Mouse (Mus musculus) erythroid progenitor cell, adult 5-6 weeks (primary cell): ENCODE results near the gene Ddx39. TPM values are rescaled to one million over a fixed set of nuclear protein-coding genes. Genes with fewer than 3 reads are reported as not detected.
A peak's percentile ranks its signal among the peaks of the same experiment; 100 is the strongest.

Experiments used
- ATAC-seq: replicated peaks from 2 replicates; pipeline ENCODE4 v1.8.0; 2016; ENCODE audit warnings: moderate number of reproducible peaks, mild to moderate bottlenecking, moderate TSS enrichment, inconsistent platforms; ENCODE audit not compliant: poor library complexity, low FRiP score, severe bottlenecking
- total RNA-seq, 2 experiments: library from RNA; stranded (forward) in 1 of 2; stranded (reverse) in 1 of 2; fragments of 150-400 nt in 1 of 2; fragments of 186-747, 209-891 nt in 1 of 2; gene quantifications; 2 replicates each; pipeline versions ENCODE4 v1.2.3 to v1.2.4; 2015 to 2017; ENCODE audit warnings: low replicate concordance in 2 of 2

Gene Ddx39
- total RNA-seq (2015; ENCODE audit: low replicate concordance) (86.5 and 90.1 TPM in 2 replicates), total RNA-seq (2017; ENCODE audit: low replicate concordance) (47.4 and 93.2 TPM in 2 replicates)

- ATAC-seq: peak; percentile 95
These were observed at the start of gene Ddx39 for GRCm38 (mm10) chr8:83715031-83715690. Gene Ddx39 (plus strand): TSS chr8:83715177.

- no peak for ATAC-seq
These were observed 48.8 kb upstream of the Ddx39 start, which contains the start of gene Ptger1 for GRCm38 (mm10) chr8:83665969-83666865. Gene Ptger1 (plus strand): TSS chr8:83666678.

GRCm38 (mm10) chr8:83666866-83667234 lies 48.1 kb upstream of the Ddx39 start:
- no peak for ATAC-seq

- no peak for ATAC-seq
These were observed 47.5 kb upstream of the Ddx39 start for GRCm38 (mm10) chr8:83667526-83667925.

- ATAC-seq: no peak
These were observed 46.7 kb upstream of the Ddx39 start for GRCm38 (mm10) chr8:83668010-83668916.

- no peak for ATAC-seq
These were observed 46.0 kb upstream of the Ddx39 start for GRCm38 (mm10) chr8:83669013-83669412.

GRCm38 (mm10) chr8:83672936-83673335 lies 42.0 kb upstream of the Ddx39 start:
- ATAC-seq: no peak

GRCm38 (mm10) chr8:83674497-83674896 lies 40.5 kb upstream of the Ddx39 start:
- ATAC-seq: no peak

GRCm38 (mm10) chr8:83679866-83680265 lies 35.1 kb upstream of the Ddx39 start:
- no peak for ATAC-seq

GRCm38 (mm10) chr8:83680603-83681002 lies 34.4 kb upstream of the Ddx39 start:
- ATAC-seq: no peak

- ATAC-seq: no peak
These were observed 33.9 kb upstream of the Ddx39 start for GRCm38 (mm10) chr8:83681099-83681498.

GRCm38 (mm10) chr8:83684517-83684916 lies 30.5 kb upstream of the Ddx39 start:
- ATAC-seq: no peak

GRCm38 (mm10) chr8:83689264-83689663 lies 25.7 kb upstream of the Ddx39 start:
- ATAC-seq: no peak

- no peak for ATAC-seq
These were observed 21.3 kb upstream of the Ddx39 start for GRCm38 (mm10) chr8:83693609-83694236.

GRCm38 (mm10) chr8:83694369-83695160 lies 20.4 kb upstream of the Ddx39 start:
- ATAC-seq: no peak

GRCm38 (mm10) chr8:83695351-83696106 lies 19.4 kb upstream of the Ddx39 start:
- no peak for ATAC-seq

- ATAC-seq: no peak
These were observed 17.4 kb upstream of the Ddx39 start for GRCm38 (mm10) chr8:83697374-83698220.
